Mouse (Mus musculus) embryonic fibroblast, embryonic 13.5 days (primary cell): ENCODE measurements around the gene Prps1l1.

ENCODE experiments used
- CTCF ChIP-seq: IDR thresholded peaks from 2 replicates; pipeline ENCODE4 v1.5.1; 2011; ENCODE audit warnings: mild to moderate bottlenecking, control low read depth, low read length, moderate library complexity, borderline replicate concordance; ENCODE audit not compliant: insufficient read depth
- POLR2A ChIP-seq: IDR thresholded peaks from 2 replicates; pipeline ENCODE4 v1.6.1; 2011; ENCODE audit warnings: low read depth, mild to moderate bottlenecking, control low read depth, low read length, moderate library complexity

DNA sequence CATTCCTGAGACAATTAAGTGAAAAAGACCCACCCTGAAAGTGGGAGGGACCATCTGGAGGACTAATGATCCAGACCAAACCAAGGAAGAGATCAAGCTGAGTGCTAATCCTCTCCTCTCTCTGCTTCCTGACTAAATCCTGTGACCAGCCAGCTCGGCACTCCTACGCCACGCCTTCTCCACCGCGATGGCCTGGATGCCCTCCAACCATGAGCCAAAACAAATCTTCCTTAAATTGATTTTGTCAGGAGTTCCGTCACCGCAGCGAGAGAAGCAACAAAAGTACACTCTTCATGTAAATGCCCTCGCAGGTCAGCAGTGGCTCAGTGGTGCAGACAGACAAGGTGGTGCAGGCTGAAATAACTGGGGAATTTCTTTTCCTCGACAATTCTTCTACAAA lies 37.5 kb downstream of the Prps1l1 start:
- no peak for TF ChIP-seq POLR2A
- TF ChIP-seq CTCF, result no peak
